Mouse (Mus musculus): Measurements from ENCODE around the gene Ear14.
"Not testable (repeated sequence)": the region's sequence is repeated elsewhere in the genome, so short reads cannot be mapped to it uniquely, and the experiment has no call there.

Gene Ear14

GRCm38 (mm10) chr14:51203115-51203514 lies at the start of gene Ear14:
Gene Ear14 (plus strand): TSS chr14:51203391.
- DNase-seq (ENCODE audit: low read depth, low spot score), result no peak

GRCm38 (mm10) chr14:51156056-51156735 lies 47.0 kb upstream of the Ear14 start:
- no peak for DNase-seq (ENCODE audit: low read depth, low spot score)

GRCm38 (mm10) chr14:51156736-51157068 lies 46.5 kb upstream of the Ear14 start:
- DNase-seq (ENCODE audit: low read depth, low spot score), result no peak

GRCm38 (mm10) chr14:51157072-51157471 lies 46.1 kb upstream of the Ear14 start:
- DNase-seq (ENCODE audit: low read depth, low spot score), result no peak

- not testable (repeated sequence) for DNase-seq (ENCODE audit: low read depth, low spot score)
Measured at GRCm38 (mm10) chr14:51161976-51162375, 41.2 kb upstream of the Ear14 start, which contains the start of gene Rnase2b. Gene Rnase2b (plus strand): TSS chr14:51162260.

GRCm38 (mm10) chr14:51163323-51163722 lies 39.9 kb upstream of the Ear14 start:
- DNase-seq (ENCODE audit: low read depth, low spot score), result not testable (repeated sequence)

- no peak for DNase-seq (ENCODE audit: low read depth, low spot score)
Measured at GRCm38 (mm10) chr14:51165435-51165834, 37.8 kb upstream of the Ear14 start.

- DNase-seq (ENCODE audit: low read depth, low spot score), result no peak
Measured at GRCm38 (mm10) chr14:51166068-51166467, 37.1 kb upstream of the Ear14 start.

- DNase-seq (ENCODE audit: low read depth, low spot score), result peak; percentile 39
Measured at GRCm38 (mm10) chr14:51172095-51172865, 30.9 kb upstream of the Ear14 start.

- DNase-seq (ENCODE audit: low read depth, low spot score), result not testable (repeated sequence)
Measured at GRCm38 (mm10) chr14:51172947-51173346, 30.2 kb upstream of the Ear14 start.

GRCm38 (mm10) chr14:51173843-51174242 lies 29.3 kb upstream of the Ear14 start:
- DNase-seq (ENCODE audit: low read depth, low spot score), result no peak

GRCm38 (mm10) chr14:51181051-51181450 lies 22.1 kb upstream of the Ear14 start:
- not testable (repeated sequence) for DNase-seq (ENCODE audit: low read depth, low spot score)

- DNase-seq (ENCODE audit: low read depth, low spot score), result peak; percentile 92
Measured at GRCm38 (mm10) chr14:51195681-51196080, 7.5 kb upstream of the Ear14 start.

GRCm38 (mm10) chr14:51199098-51200023 lies 3.8 kb upstream of the Ear14 start, which contains the start of gene Ang2:
Gene Ang2 (minus strand): TSS chr14:51199148.
- DNase-seq (ENCODE audit: low read depth, low spot score), result no peak

- no peak for DNase-seq (ENCODE audit: low read depth, low spot score)
Measured at GRCm38 (mm10) chr14:51200054-51200453, 3.1 kb upstream of the Ear14 start.

GRCm38 (mm10) chr14:51200466-51200865 lies 2.7 kb upstream of the Ear14 start:
- no peak for DNase-seq (ENCODE audit: low read depth, low spot score)

GRCm38 (mm10) chr14:51220075-51220474 lies 16.9 kb downstream of the Ear14 start:
- not testable (repeated sequence) for DNase-seq (ENCODE audit: low read depth, low spot score)

GRCm38 (mm10) chr14:51229657-51230056 lies 26.5 kb downstream of the Ear14 start:
- not testable (repeated sequence) for DNase-seq (ENCODE audit: low read depth, low spot score)

GRCm38 (mm10) chr14:51237488-51237887 lies 34.3 kb downstream of the Ear14 start:
- DNase-seq (ENCODE audit: low read depth, low spot score), result not testable (repeated sequence)

GRCm38 (mm10) chr14:51240899-51241298 lies 37.7 kb downstream of the Ear14 start:
- peak; percentile 43 for DNase-seq (ENCODE audit: low read depth, low spot score)

- DNase-seq (ENCODE audit: low read depth, low spot score), result peak; percentile 53
Measured at GRCm38 (mm10) chr14:51247736-51248135, 44.5 kb downstream of the Ear14 start.

GRCm38 (mm10) chr14:51250348-51250747 lies 47.2 kb downstream of the Ear14 start:
- no peak for DNase-seq (ENCODE audit: low read depth, low spot score)

All from R1 (cell line).